Mouse (Mus musculus) CH12.LX (cell line): ENCODE data around the gene Klhl12. TPM values are rescaled to one million over a fixed set of nuclear protein-coding genes. Genes with fewer than 3 reads are reported as not detected.

ENCODE experiments used
- DNase-seq: peaks from one replicate; pipeline ENCODE4 v3.0.0-alpha.2; 2013; ENCODE audit errors: extremely low read depth
- H3K27ac ChIP-seq: 2 replicates; pipeline ENCODE4 v1.5.1; 2012; ENCODE audit warnings: low read depth, mild to moderate bottlenecking, control low read depth, moderate library complexity; ENCODE audit not compliant: insufficient read depth
- H3K27me3 ChIP-seq: replicated peaks from 2 replicates; pipeline ENCODE3; 2012; ENCODE audit warnings: inconsistent platforms
- H3K36me3 ChIP-seq, 2 experiments: replicated peaks in 1 of 2; 2 replicates each; pipeline versions ENCODE3 to v1.6.1; 2012; ENCODE audit warnings: inconsistent platforms in 1 of 2, low read length in 1 of 2, mild to moderate bottlenecking in 1 of 2, mixed read lengths in 1 of 2, moderate library complexity in 1 of 2; ENCODE audit not compliant: control insufficient read depth in 1 of 2, insufficient read depth in 1 of 2
- H3K4me1 ChIP-seq, 2 experiments: 2 replicates each; pipeline ENCODE4 v1.6.1; 2012; ENCODE audit warnings: inconsistent platforms in 1 of 2, moderate library complexity in 1 of 2; ENCODE audit not compliant: insufficient read depth in 2 of 2, control insufficient read depth in 1 of 2
- H3K4me2 ChIP-seq: 2 replicates; pipeline ENCODE4 v1.6.1; 2012; ENCODE audit warnings: low read depth, mild to moderate bottlenecking, control low read depth; ENCODE audit not compliant: poor library complexity, insufficient read depth, severe bottlenecking
- H3K4me3 ChIP-seq, 3 experiments: fragments of 150-350 bp in 1 of 3; sonication (generic) in 1 of 3; replicated peaks in 1 of 3; 2 replicates each; pipeline versions ENCODE3 to v1.5.1; 2011 to 2012; ENCODE audit warnings: low read depth in 2 of 3, low read length in 2 of 3, mild to moderate bottlenecking in 2 of 3, moderate library complexity in 2 of 3, control low read depth in 1 of 3, improper control_type of control experiment in 1 of 3, inconsistent platforms in 1 of 3, mixed read lengths in 1 of 3; ENCODE audit not compliant: poor library complexity in 1 of 3
- H3K79me2 ChIP-seq: replicated peaks from 2 replicates; pipeline ENCODE4 v1.6.1; 2012; ENCODE audit warnings: mild to moderate bottlenecking, moderate library complexity; ENCODE audit not compliant: control insufficient read depth, poor library complexity, insufficient read depth, severe bottlenecking; ENCODE audit errors: extremely low read depth
- H3K9ac ChIP-seq: 2 replicates; pipeline ENCODE4 v1.6.1; 2012; ENCODE audit warnings: low read depth, mild to moderate bottlenecking, control low read depth, moderate library complexity; ENCODE audit not compliant: insufficient read depth
- H3K9me3 ChIP-seq: replicated peaks from 2 replicates; pipeline ENCODE3; 2012; ENCODE audit warnings: low read length, inconsistent platforms, mixed read lengths
- BHLHE40 ChIP-seq: IDR thresholded peaks from 2 replicates; pipeline ENCODE4 v1.6.1; 2011; ENCODE audit warnings: mild to moderate bottlenecking, low read depth, low read length, improper control_type of control experiment
- E2F4 ChIP-seq: IDR thresholded peaks from 2 replicates; pipeline ENCODE4 v1.6.1; 2011; ENCODE audit warnings: low read depth, low read length, improper control_type of control experiment; ENCODE audit not compliant: insufficient replicate concordance
- ELF1 ChIP-seq: IDR thresholded peaks from 2 replicates; pipeline ENCODE4 v1.6.1; 2014; ENCODE audit warnings: low read depth, mild to moderate bottlenecking, inconsistent platforms, low read length, improper control_type of control experiment
- IRF4 ChIP-seq: IDR thresholded peaks from 2 replicates; pipeline ENCODE4 v1.6.1; 2014; ENCODE audit warnings: low read depth, mild to moderate bottlenecking, inconsistent platforms, low read length, improper control_type of control experiment
- KAT2A ChIP-seq: IDR thresholded peaks from 2 replicates; pipeline ENCODE4 v1.6.1; 2012; ENCODE audit warnings: low read length, improper control_type of control experiment, inconsistent platforms; ENCODE audit not compliant: insufficient replicate concordance
- MAFK ChIP-seq: IDR thresholded peaks from 2 replicates; pipeline ENCODE4 v1.6.1; 2011; ENCODE audit warnings: low read length, improper control_type of control experiment; ENCODE audit not compliant: insufficient replicate concordance
- MAZ ChIP-seq: IDR thresholded peaks from 2 replicates; pipeline ENCODE4 v1.6.1; 2012; ENCODE audit warnings: low read depth, mild to moderate bottlenecking, inconsistent platforms, low read length, improper control_type of control experiment, moderate library complexity
- MXI1 ChIP-seq: IDR thresholded peaks from 2 replicates; pipeline ENCODE4 v1.6.1; 2011; ENCODE audit warnings: mild to moderate bottlenecking, low read depth, low read length, improper control_type of control experiment
- MYC ChIP-seq: IDR thresholded peaks from 2 replicates; pipeline ENCODE4 v1.6.1; 2011; ENCODE audit warnings: low read depth, mild to moderate bottlenecking, improper control_type of control experiment, low read length
- NELFE ChIP-seq: IDR thresholded peaks from 2 replicates; pipeline ENCODE4 v1.6.1; 2011; ENCODE audit warnings: low read depth, low read length, improper control_type of control experiment
- NRF1 ChIP-seq: IDR thresholded peaks from 2 replicates; pipeline ENCODE4 v1.6.1; 2014; ENCODE audit warnings: low read depth, mild to moderate bottlenecking, inconsistent platforms, low read length, improper control_type of control experiment, moderate library complexity
- PAX5 ChIP-seq: IDR thresholded peaks from 2 replicates; pipeline ENCODE4 v1.6.1; 2012; ENCODE audit warnings: low read length, inconsistent platforms, mixed read lengths
- POLR2AphosphoS2 ChIP-seq: IDR thresholded peaks from 2 replicates; pipeline ENCODE4 v1.6.1; 2011; ENCODE audit warnings: low read depth, low read length, improper control_type of control experiment
- SIN3A ChIP-seq: IDR thresholded peaks from 2 replicates; pipeline ENCODE4 v1.6.1; 2012; ENCODE audit warnings: low read length, improper control_type of control experiment, inconsistent platforms
- SMC3 ChIP-seq: IDR thresholded peaks from 2 replicates; pipeline ENCODE4 v1.6.1; 2011; ENCODE audit warnings: low read depth, low read length, improper control_type of control experiment
- TBP ChIP-seq: conservative IDR thresholded peaks from 2 replicates; pipeline ENCODE4 v1.6.1; 2011; ENCODE audit warnings: low read depth, low read length, improper control_type of control experiment
- TCF12 ChIP-seq: IDR thresholded peaks from 2 replicates; pipeline ENCODE4 v1.6.1; 2014; ENCODE audit warnings: low read depth, mild to moderate bottlenecking, inconsistent platforms, low read length, improper control_type of control experiment
- ZNF384 ChIP-seq: IDR thresholded peaks from 2 replicates; pipeline ENCODE4 v1.6.1; 2012; ENCODE audit warnings: low read depth, low read length, improper control_type of control experiment, inconsistent platforms
- dilution Hi-C: fragments of 300-500 bp; cut with MboI; formaldehyde crosslinking; loops from 2 replicates; pipeline ENCODE4 v1.14.3; 2020; ENCODE audit warnings: low sequenced_read_pairs; ENCODE audit not compliant: extremely low pct_unique_long_range_greater_than_20kb, extremely low pct_ligation_motif_present
- in situ Hi-C: fragments of 300-500 bp; cut with MboI; formaldehyde crosslinking; loops from 3 replicates; pipeline ENCODE4 v1.14.3; 2019; ENCODE audit warnings: low sequenced_read_pairs, low pct_ligation_motif_present, low pct_unique_long_range_greater_than_20kb, mixed read lengths
- polyA plus RNA-seq: library from polyadenylated mRNA; unstranded; fragments of >175 nt; gene quantifications from 2 replicates; pipeline ENCODE4 v1.2.1, GENCODE M21; 2012; ENCODE audit warnings: low read depth; ENCODE audit not compliant: insufficient read length
- total RNA-seq, 2 experiments: library from RNA; depleted of rRNA; stranded (reverse); fragments of 300-350 nt in 1 of 2; fragments of >200 nt in 1 of 2; gene quantifications; 2 replicates each; pipeline ENCODE4 v1.2.3; 2012 to 2014

The Klhl12 gene
- total and polyA plus RNA-seq, 3 experiments: 17.6 to 20.8 (median 19.1) TPM

DNA sequence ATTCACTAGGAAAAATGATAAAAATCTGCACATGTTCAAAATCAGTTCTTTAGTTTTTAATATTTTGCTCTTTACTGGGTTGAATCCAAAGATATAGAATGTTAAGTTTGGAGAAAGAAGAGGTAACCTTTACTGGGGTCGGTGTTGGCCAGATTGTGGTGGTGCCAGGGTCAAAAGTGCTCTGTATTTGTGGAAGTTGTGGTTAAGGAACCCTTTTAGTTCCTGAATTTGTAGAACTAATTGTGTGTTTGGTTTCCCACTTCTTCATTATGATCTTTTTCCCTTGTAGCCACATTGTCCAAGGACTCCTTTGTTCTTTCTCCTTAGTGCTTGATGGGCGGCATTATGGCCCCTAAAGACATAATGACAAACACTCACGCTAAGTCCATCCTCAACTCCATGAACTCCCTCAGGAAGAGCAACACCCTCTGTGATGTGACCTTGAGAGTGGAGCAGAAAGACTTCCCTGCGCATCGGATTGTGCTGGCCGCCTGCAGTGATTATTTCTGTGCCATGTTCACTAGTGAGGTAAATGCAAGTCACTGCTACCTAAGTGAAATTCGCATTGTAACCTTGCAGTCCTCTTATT is 2.9 kb downstream of the Klhl12 start:
- dilution Hi-C loops: no loop called here
- Histone ChIP-seq H3K27ac (no peak overlapping the region), H3K36me3 (peaks cover 24 to 42% of the 10 kb centered on the region in 2 experiments), H3K4me1 (peaks cover 0 to 23% of the 10 kb centered on the region in 2 experiments; a peak in 3 of 4 replicates), H3K27me3 (no peaks in the 10 kb centered on the region), H3K9ac (no peak overlapping the region), H3K4me2 (no peak overlapping the region), H3K9me3 (no peaks in the 10 kb centered on the region), H3K4me3 (no peak overlapping the region), H3K79me2 (peaks cover 9% of the 10 kb centered on the region; the same call in 1 of the 2 replicates)
- in situ Hi-C loops: no loop called here
- no peak for TF ChIP-seq NELFE
- TF ChIP-seq IRF4: no peak
- no peak for TF ChIP-seq ZNF384
- TF ChIP-seq ELF1: no peak
- no peak for TF ChIP-seq BHLHE40
- no peak for TF ChIP-seq KAT2A
- TF ChIP-seq MXI1: no peak
- no peak for TF ChIP-seq POLR2AphosphoS2
- no peak for TF ChIP-seq MAZ
- TF ChIP-seq SIN3A: no peak
- no peak for DNase-seq

DNA sequence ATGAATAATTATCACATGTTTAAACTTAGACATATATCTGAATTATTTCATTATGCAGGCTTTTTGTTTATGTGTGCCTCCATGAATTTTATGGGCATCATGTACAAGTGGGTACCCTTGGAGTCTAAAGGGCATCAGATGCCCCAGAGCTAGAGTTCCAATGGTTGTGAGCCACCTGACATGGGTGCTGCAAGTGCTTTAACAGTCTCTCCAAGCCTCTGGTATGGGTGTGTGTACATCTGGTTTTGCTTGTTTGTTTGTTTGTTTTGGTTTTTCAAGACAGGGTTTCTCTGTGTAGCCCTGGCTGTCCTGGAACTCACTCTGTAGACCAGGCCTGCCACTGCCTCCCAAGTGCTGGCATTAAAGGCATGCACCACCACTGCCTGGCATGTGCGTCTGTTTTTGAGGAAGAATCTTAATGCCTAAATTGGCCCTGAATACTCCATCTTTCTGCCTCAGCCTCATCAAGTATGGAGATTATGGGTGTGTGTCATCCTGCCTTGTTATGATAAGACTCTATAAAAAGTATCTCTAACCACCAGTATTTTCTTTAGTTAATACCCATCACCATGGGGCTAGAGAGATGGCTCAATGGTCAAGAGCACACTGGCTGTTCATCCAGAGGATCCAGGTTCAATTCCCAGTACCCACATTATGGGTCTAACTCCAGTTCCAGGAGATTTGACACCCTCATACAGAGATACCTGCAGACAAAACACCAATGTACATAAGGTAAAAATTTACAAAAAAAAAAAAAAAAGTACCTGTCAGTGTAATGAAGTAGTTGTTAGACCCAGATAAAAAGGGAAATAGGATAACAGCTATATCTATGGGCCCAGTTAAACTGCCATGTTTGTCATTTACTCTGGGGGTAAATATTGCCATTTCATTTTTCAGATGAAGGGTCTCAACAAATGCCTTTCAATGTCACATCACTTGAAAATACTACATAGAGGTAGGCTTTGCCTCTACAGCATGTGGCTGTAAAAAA is 5.3 kb downstream of the Klhl12 start:
- peaks cover 0 to 16% of the 10 kb centered on the region in 2 experiments; a peak in 2 of 4 replicates for H3K4me1 ChIP-seq
- dilution Hi-C loops (no loop called here), in situ Hi-C loops (no loop called here)
- DNase-seq: no peak
- no peak overlapping the region for H3K4me3 ChIP-seq
- peaks cover 35 to 60% of the 10 kb centered on the region in 2 experiments for H3K36me3 ChIP-seq
- H3K27ac ChIP-seq: no peak overlapping the region
- no peaks in the 10 kb centered on the region for H3K27me3 ChIP-seq
- no peak overlapping the region for H3K9ac ChIP-seq
- TF ChIP-seq MAFK (no peak), MYC (no peak), MXI1 (no peak), ZNF384 (no peak), SMC3 (no peak), TCF12 (no peak), TBP (no peak), BHLHE40 (no peak), PAX5 (no peak), NELFE (no peak), E2F4 (no peak), NRF1 (no peak)
- H3K79me2 ChIP-seq: peaks cover 9% of the 10 kb centered on the region; the same call in 1 of the 2 replicates
- H3K4me2 ChIP-seq: no peak overlapping the region
- H3K9me3 ChIP-seq: no peaks in the 10 kb centered on the region
